Mouse (Mus musculus) kidney, adult 11 months (tissue): ENCODE measurements around the gene Nmur1.
A peak's percentile ranks its signal among the peaks of the same experiment; 100 is the strongest.

Experiments used
- DNase-seq: peaks from one replicate; pipeline ENCODE4 v3.0.0; 2022

Nmur1 gene

DNA sequence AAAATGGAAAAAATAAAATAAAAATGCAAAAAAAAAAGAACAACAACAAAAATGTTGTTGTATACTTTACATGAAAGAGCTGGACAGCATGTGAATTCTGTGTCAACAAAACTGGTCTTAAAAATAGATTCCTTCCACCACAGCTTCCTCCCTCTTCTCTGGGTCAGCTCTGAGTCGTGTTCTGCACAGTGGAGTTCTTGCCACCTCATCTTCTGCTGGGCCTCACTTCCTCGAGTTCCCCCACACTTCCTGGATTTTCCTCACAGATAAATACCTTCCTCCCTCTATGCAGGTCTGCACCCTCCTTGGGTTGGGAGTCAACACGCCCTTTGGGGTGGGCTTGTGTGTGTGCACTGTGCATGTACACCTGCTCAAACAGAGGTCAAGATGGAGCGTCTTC, 19.7 kb downstream of the Nmur1 start:
- no peak for DNase-seq

GRCm38 (mm10) chr1:86404834-86405233, 21.2 kb downstream of the Nmur1 start:
- DNase-seq: no peak

- DNase-seq: no peak
These were observed 25.8 kb downstream of the Nmur1 start for GRCm38 (mm10) chr1:86400096-86400754.

DNA sequence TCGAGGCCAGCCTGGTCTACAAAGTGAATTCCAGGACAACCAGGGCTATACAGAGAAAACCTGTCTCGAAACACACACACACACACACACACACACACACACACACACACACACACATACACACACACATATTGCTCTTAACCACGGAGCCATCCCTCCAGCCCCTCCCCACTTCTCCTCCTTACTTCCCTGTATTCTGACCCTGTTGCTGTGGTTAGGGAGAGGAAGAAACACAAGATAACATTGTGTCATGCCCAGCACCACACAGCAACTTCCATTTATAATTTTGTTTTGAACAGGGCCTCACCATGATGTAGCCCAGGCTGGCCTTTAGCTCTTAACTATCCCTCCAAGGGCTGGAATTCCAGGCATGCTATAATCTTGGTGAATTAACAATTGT, 26.7 kb downstream of the Nmur1 start:
- DNase-seq: no peak

DNA sequence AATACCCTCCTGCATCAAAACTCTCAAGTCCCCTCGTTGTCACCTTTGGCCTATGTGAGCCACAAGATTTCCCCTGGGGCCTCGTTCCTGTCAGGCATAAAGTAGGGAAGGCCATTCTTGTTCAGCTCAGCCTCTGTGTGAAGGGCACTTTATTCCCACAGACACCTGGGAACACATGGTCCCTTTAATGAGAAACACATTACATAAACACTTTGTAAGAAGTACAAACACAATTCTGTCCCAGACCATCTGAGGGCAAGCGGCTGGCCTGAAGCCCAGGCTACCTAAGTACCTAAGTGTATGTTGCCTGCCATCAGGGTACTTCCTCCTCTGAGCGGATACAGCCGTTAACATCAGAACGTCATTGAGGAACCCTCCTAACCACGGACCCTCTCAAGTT, 27.8 kb downstream of the Nmur1 start:
- DNase-seq: no peak

DNA sequence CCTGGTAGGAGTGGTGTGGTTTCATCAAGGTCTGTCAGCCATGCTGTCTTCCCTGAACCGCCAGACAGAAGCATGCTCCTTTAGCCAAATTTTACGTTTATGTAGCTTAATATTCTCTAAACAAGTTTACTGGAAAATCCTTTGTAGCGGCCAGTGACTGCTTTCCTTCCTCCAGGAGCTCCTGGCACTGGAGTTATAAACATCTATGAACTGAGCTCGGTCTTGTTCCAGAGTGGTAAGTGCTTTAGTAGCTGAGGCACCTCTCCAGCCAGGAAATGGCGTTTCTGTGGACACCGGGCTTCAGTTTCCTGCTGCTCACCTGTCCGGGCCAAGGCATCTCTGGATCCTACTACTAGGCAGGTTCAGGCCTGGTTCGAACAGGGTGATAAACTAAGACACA, 28.4 kb downstream of the Nmur1 start:
- no peak for DNase-seq

GRCm38 (mm10) chr1:86395897-86396296, 30.1 kb downstream of the Nmur1 start:
- DNase-seq: no peak

DNA sequence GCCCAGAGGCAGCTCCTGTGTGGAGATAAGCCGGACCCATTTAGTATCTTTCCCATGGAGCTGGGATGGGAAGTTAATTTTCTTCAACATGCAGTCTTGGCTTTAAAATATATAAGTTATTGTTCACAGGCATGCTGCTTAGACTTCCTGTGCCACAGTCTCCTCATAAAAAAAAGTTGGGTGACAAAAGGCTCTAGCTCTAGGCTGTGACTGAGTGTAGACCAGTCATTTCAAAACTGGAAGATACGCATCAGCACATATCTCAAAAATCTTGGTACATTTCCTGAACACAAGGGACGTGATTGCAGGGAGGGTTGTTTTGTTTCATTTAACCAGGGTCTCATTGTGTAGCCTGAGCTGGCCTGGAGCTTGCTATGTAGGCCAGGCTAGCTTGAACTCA, 31.8 kb downstream of the Nmur1 start:
- no peak for DNase-seq

DNA sequence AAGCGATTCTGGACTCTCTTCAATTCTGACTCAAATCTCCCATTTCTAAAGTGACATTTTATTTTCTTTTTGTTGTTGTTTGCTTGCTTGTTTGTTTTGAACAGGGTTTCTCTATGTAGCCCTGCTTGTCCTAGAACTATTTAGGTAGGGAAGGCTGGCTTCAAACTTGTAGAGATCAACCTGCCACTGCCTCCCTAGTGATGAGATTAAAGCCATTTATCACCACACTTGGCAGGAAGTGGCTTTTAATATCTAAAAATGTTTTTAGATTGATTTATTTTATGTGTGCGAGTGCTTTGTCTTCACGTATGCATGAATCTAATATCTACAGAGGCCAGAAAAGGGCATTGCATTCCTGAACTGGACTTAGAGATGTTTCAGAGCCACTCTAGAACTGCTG, 32.8 kb downstream of the Nmur1 start:
- no peak for DNase-seq

GRCm38 (mm10) chr1:86391425-86391824, 34.6 kb downstream of the Nmur1 start:
- no peak for DNase-seq

DNA sequence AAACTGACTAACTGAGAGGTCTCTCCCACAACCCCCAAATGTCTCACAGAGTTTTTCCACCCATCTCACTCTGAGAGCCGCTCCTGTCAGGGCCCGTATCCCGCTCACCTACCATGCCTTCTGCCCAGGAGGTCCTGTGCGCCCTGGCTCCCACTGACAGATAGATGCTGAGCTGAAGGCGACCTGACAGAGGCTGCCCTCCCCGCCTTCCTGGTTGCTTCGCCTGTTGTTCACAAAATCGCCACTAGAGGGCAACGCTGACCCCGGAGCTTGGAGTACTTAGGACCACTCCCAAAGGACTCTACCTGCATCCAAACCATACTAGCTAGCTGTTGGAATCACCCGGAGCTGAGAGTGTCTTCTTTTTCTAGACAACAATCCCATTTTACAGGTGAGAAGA, 36.8 kb downstream of the Nmur1 start:
- DNase-seq: peak; percentile 31

- DNase-seq: peak; percentile 24
These were observed 45.0 kb downstream of the Nmur1 start for GRCm38 (mm10) chr1:86381027-86381426.

DNA sequence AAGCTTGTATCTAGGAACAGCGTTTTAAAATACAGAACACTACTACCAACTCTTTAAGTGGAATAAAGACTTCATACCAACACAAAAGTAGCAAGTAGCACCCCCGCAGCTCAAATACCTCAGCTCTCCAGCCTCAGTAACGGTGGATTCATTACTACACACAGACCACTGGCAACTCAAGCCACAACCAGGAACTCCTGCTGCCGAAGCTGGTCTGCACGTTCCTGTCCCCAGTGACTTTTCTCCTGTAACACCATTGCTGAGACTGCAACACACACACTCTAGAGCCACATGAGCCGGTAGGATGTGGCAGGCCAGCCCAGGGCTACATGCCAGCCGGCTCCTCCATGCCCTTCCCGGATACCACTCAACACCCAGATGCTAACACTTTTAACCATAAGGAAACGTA, 46.9 kb downstream of the Nmur1 start:
- DNase-seq: no peak

DNA sequence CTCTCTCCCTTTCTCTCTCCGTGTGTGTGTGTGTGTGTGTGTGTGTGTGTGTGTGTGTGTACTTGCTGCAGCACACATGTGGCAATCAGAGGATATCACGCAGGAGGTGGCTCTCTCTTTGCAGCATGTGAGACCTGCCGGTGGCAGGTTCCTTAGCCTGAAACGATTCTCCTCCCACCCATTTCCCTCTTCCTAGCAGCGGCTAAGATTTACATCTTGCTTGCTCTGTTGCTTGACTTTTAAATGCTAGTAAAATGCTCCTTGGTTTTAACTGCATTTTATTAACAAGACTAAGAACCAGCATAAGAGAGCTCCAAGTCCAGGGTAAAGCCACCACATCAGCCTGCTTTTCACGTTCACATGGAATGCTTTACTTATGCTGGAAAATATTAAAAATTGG, 47.4 kb downstream of the Nmur1 start:
- no peak for DNase-seq

- DNase-seq: no peak
These were observed 49.7 kb downstream of the Nmur1 start for GRCm38 (mm10) chr1:86376354-86376753.

GRCm38 (mm10) chr1:86371997-86372396, 54.0 kb downstream of the Nmur1 start:
- DNase-seq: peak; percentile 37

GRCm38 (mm10) chr1:86368086-86368485, 57.9 kb downstream of the Nmur1 start:
- DNase-seq: no peak

DNA sequence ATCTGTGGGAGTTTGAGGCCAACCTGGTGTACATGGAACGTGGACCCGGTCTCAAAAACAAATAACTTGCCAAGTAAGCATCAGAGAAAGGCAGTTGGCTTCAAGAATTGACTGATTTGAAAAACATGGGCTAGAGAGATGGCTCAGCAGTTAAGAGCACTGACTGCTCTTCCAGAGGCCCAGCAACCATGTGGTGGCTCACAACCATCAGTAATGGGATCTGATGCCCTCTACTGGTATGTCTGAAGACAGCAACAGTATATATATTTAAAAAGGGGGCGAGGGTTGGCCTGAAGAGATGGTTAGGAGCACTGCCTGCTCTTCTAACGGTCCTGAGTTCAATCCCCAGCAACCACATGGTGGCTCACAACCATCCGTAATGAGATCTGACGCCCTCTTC, 62.4 kb downstream of the Nmur1 start:
- DNase-seq: no peak

DNA sequence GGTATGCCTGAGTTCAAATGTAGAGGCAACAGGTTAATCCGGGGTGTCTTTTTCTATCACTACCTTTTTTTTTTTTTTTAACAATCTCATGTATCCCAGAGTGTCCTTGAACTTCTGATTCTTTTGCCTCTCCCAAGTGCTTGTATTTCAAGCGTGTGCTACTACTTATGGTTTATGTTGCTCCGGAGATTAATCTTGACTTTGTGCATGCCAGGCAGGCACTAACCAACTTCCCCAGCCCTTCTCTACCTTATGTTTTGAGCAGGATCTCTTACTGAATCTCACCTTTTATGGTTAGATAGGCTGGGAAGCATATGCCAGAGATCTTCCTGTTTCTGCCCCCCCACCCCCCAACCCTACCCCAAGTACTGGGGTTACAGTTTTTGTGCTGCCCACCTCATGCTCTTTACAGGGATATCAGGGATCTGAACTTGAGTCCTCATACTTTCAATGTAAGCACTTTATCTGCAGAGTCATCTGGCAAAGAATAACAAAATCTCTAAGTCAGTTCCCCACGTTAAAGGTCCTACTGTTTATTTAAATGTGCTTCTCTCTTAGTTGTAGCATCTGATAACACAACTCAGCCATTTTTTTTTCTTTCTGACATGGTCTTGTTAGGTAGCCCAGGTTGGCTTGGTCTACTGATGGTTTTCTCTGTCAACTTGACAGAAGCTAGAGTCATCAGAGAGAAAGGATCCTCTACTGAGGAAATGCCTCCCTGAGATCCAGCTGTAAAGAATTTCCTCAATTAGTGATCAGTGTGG, 64.0 kb downstream of the Nmur1 start:
- no peak for DNase-seq

GRCm38 (mm10) chr1:86360441-86360840, 65.6 kb downstream of the Nmur1 start:
- DNase-seq: no peak

DNA sequence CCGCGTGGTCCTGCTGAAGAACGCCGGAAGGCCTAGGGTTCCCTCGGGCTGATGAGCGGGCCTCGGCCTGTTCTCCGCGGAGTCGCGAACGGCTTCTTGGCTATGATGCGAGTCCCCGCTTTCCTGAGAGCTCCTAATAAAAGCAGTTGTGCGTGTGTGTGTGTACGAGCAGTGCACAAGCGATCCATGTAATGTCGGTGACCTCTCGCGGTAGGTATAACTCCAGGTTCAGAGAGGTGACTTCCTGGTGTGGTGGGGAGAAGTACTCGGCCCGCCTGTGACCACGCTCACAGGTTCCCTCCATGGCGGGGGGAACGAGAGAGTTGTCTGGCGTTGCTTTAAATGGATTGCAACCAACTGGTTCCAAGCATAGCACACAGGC, 66.2 kb downstream of the Nmur1 start:
- no peak for DNase-seq

GRCm38 (mm10) chr1:86358906-86359797, 66.9 kb downstream of the Nmur1 start, which contains the start of gene Ncl:
TSS of gene Ncl (minus strand) at chr1:86359400.
- DNase-seq: peak; percentile 99

GRCm38 (mm10) chr1:86358229-86358905, 67.7 kb downstream of the Nmur1 start:
- DNase-seq: no peak
